Mouse (Mus musculus) brown adipose tissue, adult 24 weeks (tissue): ENCODE results near the gene Vps13d. TPM values are rescaled to one million over a fixed set of nuclear protein-coding genes. Genes with fewer than 3 reads are reported as not detected.
A peak's percentile ranks its signal among the peaks of the same experiment; 100 is the strongest.

Experiments used
- H3K27ac ChIP-seq: fragments of 200-500 bp; replicated peaks from 2 replicates; pipeline ENCODE4 v1.5.1; 2012; ENCODE audit warnings: low read depth, mild to moderate bottlenecking, low read length
- H3K4me1 ChIP-seq: fragments of 200-500 bp; 2 replicates; pipeline ENCODE4 v1.6.1; 2012; ENCODE audit warnings: low read length, mixed read lengths; ENCODE audit not compliant: control insufficient read depth, insufficient read depth, insufficient read length
- H3K4me3 ChIP-seq: fragments of 200-500 bp; 2 replicates; pipeline ENCODE4 v1.5.1; 2012; ENCODE audit warnings: low read depth, mild to moderate bottlenecking, low read length, moderate library complexity; ENCODE audit not compliant: insufficient read depth
- polyA plus RNA-seq: library from polyadenylated mRNA; stranded (reverse); fragments of >200 nt; gene quantifications from 2 replicates; pipeline ENCODE4 v1.2.4, GENCODE M21; 2012; ENCODE audit not compliant: missing spikeins, insufficient read depth, insufficient read length

Vps13d gene
- polyA plus RNA-seq, 1 experiment: 30.9 TPM

DNA sequence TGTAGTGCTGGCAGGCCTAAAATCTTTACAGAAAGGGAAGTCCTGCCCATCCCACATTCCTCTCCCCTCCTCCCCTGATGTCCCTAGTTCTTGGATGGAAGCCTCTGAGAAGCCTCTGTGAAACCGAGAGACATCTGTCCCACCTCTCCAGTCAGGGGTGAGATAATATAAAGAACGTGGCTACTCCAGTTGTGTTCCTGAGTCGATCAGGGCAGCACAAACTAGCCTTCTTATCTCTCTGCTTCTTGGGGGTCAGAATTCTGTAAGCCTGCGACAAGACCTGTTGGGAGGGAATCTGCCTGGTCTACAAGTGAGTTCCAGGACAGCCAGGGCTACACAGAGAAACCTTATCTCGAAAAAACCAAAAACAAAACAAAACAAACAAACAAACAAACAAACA, 251.5 kb downstream of the Vps13d start:
- Histone ChIP-seq H3K27ac (no peak overlapping the region), H3K4me3 (no peak overlapping the region), H3K4me1 (peaks cover 14% of the 10 kb centered on the region)

DNA sequence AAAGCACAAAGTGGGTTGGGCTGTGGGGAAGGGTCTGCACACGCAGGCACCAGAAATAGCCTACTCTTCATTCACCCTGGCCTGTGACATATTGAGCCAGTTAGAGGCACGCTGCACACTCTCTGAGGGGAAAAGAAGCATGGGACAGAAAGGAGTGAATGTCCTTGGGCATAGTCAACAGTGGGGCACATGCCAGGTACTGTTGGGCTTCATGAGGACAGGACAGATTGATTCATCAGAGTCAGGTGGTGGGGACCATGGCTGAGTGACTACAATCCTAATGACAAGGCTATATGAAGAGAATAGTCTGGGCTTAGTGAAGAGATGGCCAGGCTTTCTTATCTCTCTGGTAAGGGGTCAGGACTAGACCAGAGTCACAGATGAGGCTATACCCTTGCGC, 252.4 kb downstream of the Vps13d start:
- H3K4me3 ChIP-seq: no peak overlapping the region
- H3K4me1 ChIP-seq: peaks cover 9% of the 10 kb centered on the region
- no peak overlapping the region for H3K27ac ChIP-seq

DNA sequence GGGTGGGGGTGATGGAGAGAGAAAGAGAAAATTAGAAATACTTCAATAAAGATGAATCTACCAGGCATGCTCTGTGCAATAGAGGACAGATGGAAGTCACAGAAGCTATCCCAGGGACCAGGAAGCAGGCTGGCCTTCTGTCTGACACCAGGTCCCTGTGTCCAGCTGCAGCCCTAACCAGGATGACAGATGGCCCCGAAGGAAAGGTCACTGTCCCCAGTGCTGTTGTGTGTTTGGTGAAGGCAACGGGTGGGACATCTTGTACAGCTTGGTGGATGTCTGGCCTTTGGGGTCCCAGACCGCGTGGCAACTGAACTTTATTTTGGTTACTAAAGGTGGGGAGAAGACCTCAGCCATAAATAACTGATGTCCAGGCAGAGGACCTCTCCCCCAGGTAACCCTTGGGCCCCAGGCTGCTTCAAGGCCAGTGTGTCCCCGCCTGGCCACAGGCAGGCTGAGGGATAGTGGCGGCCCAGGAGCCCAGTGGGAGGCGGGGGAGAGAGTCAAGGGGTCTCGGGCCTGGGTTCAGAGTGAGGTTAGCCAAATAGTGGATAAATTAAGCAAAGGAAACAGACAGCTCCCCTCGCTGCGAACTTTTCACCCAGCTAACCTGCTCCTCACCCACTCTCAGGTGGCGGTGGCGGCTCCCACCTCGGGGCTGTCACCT, 253.9 kb downstream of the Vps13d start:
- peaks cover 7% of the 10 kb centered on the region for H3K4me1 ChIP-seq
- H3K4me3 ChIP-seq: no peak overlapping the region
- H3K27ac ChIP-seq: peak overlapping the region; percentile 84

- H3K4me3 ChIP-seq: no peak overlapping the region
- H3K27ac ChIP-seq: peak overlapping the region; percentile 84
- peaks cover 7% of the 10 kb centered on the region for H3K4me1 ChIP-seq
Observed at GRCm38 (mm10) chr4:144939847-144940411, 254.9 kb downstream of the Vps13d start.

DNA sequence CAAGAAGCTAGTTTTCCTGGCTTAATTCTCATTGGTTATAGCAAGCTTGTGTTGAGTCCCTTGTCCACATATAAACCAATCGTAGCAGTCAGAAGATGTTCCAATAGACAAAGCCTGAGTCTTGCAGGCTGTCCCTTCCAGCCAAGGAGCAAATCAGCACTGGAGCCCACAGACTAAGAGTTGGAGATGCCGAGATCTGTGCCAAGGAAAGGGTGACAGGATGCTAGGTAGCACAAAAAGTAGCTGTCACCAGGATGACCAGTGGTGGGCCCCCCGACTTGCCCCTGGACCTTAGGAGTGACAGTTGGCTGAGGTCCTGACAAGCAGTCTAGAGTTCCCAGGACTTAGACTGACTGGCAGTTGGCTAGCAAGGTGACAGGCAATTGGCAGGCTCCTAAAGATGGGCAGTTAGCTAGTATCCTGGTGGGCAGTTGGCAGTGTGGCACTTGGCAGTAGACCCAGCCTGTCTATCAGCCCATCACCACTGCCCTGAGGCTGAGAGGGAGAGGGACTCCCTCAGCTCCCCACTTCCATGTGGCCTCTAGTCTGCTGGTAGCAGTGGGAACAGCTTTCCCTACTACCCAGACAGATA, 258.1 kb downstream of the Vps13d start:
- no peak overlapping the region for H3K4me3 ChIP-seq
- H3K4me1 ChIP-seq: peaks cover 9% of the 10 kb centered on the region
- H3K27ac ChIP-seq: no peak overlapping the region

DNA sequence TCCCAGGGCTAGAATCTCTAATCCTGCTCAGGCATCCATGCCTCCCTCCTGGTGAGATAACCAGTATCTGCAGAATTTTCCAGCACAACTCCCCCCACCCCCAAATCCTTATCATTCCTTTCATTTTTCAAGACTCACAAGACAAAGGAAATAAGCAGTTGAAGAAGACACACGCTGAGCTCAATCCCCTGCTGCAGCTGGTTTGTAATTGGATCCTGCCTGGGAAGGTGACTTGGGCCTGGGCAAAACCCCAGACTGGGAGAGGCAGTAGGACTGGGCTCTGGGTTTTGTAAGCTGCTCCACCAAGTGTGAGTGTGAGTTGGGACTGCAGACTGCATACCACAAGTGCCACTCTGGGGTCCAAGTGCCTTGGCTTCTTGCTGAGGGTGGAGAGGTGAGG, 260.3 kb downstream of the Vps13d start:
- Histone ChIP-seq H3K4me3 (no peak overlapping the region), H3K4me1 (peaks cover 16% of the 10 kb centered on the region), H3K27ac (no peak overlapping the region)

- Histone ChIP-seq H3K27ac (peak overlapping the region; percentile 95), H3K4me1 (peaks cover 38% of the 10 kb centered on the region)
Observed at GRCm38 (mm10) chr4:144931167-144931566, 263.6 kb downstream of the Vps13d start.

DNA sequence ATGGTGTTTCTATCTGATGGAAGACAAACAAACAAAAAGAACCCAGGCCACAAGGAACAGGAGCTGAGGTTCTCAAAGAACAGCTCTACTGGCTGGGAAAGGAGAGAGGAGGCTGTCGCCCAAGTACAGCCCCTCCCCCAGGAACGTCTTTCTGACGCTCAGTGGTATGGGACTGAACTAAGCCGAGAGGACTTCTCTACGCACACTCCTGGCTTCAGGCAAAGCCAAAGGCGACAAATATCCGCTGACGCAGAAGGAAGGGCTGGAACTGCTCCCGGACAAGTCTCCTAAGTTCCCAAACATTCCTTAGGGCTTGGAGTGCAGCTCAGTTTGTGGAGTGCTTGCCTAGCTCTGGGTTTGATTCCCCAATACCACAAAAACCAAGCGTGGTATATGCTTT, 264.4 kb downstream of the Vps13d start:
- Histone ChIP-seq H3K4me3 (0 out of 2 replicates have a peak overlapping the region, but pooled peaks have one; percentile 4), H3K4me1 (peaks cover 43% of the 10 kb centered on the region)

More at GRCm38 (mm10) chr4:144931167-144931566, 263.6 kb downstream of the Vps13d start:
- H3K4me3 ChIP-seq: no peak overlapping the region

DNA sequence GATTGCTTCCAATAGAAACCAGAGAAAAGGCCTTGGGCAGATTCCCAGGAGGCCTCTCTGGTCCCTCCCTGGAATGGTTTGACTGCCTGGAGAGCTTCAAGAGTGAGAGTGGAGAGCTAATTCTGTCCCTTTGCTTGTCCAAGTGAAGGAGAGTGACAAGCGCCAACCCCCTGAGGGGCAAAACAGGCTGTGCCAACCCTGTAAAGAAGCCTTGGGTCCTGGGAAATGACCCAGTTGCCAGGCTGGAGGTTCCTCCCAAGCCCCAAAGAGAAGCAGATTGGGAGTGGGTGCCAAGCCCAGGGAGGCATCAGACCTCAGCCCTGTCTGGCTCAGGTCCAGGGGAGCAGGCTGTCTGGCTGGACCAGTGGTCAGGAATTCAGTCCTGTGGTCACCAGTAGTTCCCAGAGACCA, 265.0 kb downstream of the Vps13d start:
- Histone ChIP-seq H3K27ac (peak overlapping the region; percentile 97), H3K4me1 (peaks cover 43% of the 10 kb centered on the region), H3K4me3 (no peak overlapping the region)

More for the DNA sequence above, 264.4 kb downstream of the Vps13d start:
- peak overlapping the region; percentile 97 for H3K27ac ChIP-seq

DNA sequence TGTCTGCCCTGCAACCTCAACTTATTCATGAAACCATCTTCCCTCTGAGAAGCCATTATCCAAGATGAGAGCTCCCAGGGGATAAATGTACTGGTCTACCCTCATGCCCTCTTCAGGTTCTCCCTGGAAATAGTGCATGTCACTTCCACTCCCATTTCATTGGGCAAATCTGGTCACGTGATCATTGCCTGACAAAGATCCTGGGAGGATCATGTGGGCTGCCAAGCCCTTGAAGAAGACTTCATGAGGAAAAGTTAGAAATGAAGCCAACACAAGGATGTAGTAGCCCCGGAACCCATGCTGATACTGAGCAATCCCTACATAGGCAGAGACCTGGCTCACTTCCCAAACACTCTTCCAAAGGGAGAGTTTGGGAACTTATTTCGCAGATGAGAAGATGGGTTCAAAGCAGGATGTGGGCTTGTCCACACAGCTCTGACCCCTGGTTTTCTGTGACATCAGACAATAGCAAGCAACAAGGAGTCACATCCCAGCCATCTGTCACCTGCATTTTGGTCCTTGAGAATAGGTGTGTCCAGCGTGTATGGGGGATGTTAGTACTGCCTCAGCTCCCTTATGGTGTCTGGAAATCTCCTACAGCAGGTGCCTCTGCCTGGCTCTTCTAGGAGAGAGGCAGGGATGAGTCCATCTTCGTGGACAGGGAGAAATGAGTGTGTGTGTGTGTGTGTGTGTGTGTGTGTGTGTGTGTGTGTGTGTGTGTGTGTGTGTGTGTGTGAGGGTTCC, 265.9 kb downstream of the Vps13d start:
- Histone ChIP-seq H3K4me1 (peaks cover 43% of the 10 kb centered on the region), H3K4me3 (no peak overlapping the region), H3K27ac (peak overlapping the region; percentile 97)

Other genes starting within 250 kb of the Vps13d start
- gene Tnfrsf1b, start 51.9 kb upstream of the Vps13d start, polyA plus RNA-seq: 2.8 and 3.4 TPM in 2 replicates
- gene Tnfrsf8, start 120.2 kb upstream of the Vps13d start, polyA plus RNA-seq: not detected in 2 replicates